Mouse (Mus musculus) brain, embryonic 18.5 days (tissue): ENCODE results near the gene Tst.

Experiments used
- DNase-seq: peaks from one replicate; pipeline ENCODE4 v3.0.0-alpha.2; 2012; ENCODE audit warnings: low read depth, low spot score

The Tst gene

GRCm38 (mm10) chr15:78385564-78385963 lies 20.1 kb downstream of the Tst start:
- DNase-seq: no peak

- no peak for DNase-seq
These were observed 21.2 kb downstream of the Tst start for GRCm38 (mm10) chr15:78384220-78385116.

- DNase-seq: no peak
These were observed 22.1 kb downstream of the Tst start for GRCm38 (mm10) chr15:78383450-78384219.

GRCm38 (mm10) chr15:78382115-78382514 lies 23.6 kb downstream of the Tst start:
- no peak for DNase-seq

- DNase-seq: no peak
These were observed 25.0 kb downstream of the Tst start for GRCm38 (mm10) chr15:78380741-78381140.

GRCm38 (mm10) chr15:78380208-78380607 lies 25.5 kb downstream of the Tst start:
- no peak for DNase-seq

GRCm38 (mm10) chr15:78378556-78378955 lies 27.2 kb downstream of the Tst start:
- DNase-seq: no peak

GRCm38 (mm10) chr15:78377859-78378258 lies 27.8 kb downstream of the Tst start:
- no peak for DNase-seq

- DNase-seq: no peak
These were observed 31.5 kb downstream of the Tst start for GRCm38 (mm10) chr15:78374204-78374603.

- DNase-seq: no peak
These were observed 32.9 kb downstream of the Tst start for GRCm38 (mm10) chr15:78372796-78373195.

- no peak for DNase-seq
These were observed 36.1 kb downstream of the Tst start for GRCm38 (mm10) chr15:78369641-78370040.

- DNase-seq: no peak
These were observed 36.8 kb downstream of the Tst start for GRCm38 (mm10) chr15:78368926-78369346.

- no peak for DNase-seq
These were observed 37.9 kb downstream of the Tst start for GRCm38 (mm10) chr15:78367811-78368210.

GRCm38 (mm10) chr15:78366875-78367274 lies 38.8 kb downstream of the Tst start:
- DNase-seq: no peak

- DNase-seq: no peak
These were observed 39.8 kb downstream of the Tst start for GRCm38 (mm10) chr15:78365916-78366315.

- no peak for DNase-seq
These were observed 50.2 kb downstream of the Tst start for GRCm38 (mm10) chr15:78355548-78355947.

GRCm38 (mm10) chr15:78354958-78355357 lies 50.7 kb downstream of the Tst start:
- DNase-seq: no peak

- no peak for DNase-seq
These were observed 54.0 kb downstream of the Tst start for GRCm38 (mm10) chr15:78351586-78352165.
